Mouse (Mus musculus): ENCODE measurements around the gene Rcn3.
"Not testable (repeated sequence)": the region's sequence is repeated elsewhere in the genome, so short reads cannot be mapped to it uniquely, and the experiment has no call there.

DNA sequence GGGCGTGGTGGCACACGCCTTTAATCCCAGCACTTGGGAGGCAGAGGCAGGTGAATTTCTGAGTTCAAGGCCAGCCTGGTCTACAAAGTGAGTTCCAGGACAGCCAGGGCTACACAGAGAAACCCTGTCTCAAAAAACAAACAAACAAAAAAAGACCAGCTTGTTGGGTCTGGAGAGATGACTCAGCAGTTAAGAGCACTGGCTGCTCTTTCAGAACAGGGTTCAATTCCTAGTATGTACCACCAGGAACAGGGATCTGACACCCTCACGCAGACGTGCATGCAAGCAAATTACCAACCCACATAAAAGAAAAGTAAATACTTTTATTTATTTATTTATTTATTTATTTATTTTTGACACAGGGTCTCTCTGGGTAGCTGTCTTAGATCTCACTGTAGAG, 18.1 kb upstream of the Rcn3 start:
- TF ChIP-seq CTCF, EP300 (IDR thresholded peaks at IDR 0.05; ENCODE audit: low read depth): not testable (repeated sequence)
